ENCODE assay signal across 28 mouse cellular contexts in genomic region chr10:14625706-14626105, GRCm38 (mm10).
"Had no signal": no experiment of that assay in that cellular context is flagged by ENCODE, and none has a peak within 500 bp of the region (broad histone marks: within the 10 kb centered on the region; RNA-seq: fewer than 3 reads in every experiment).

No protein-coding gene starts in this region.

- DNase-seq: gastrocnemius, adult 2 months; gastrocnemius, postnatal 14 days; gastrocnemius, postnatal 36 days; heart, adult 11 months; heart, adult 2 months; heart, postnatal 14 days; heart, postnatal 36 days; kidney, adult 18-20 months; kidney, adult 8-10 months; kidney, postnatal 10 days; kidney, postnatal 25 days; kidney, postnatal 4 days; liver; liver, embryonic 13.5 days; liver, postnatal 0 days had no signal

- ATAC-seq: hindbrain, postnatal 0 days; intestine, embryonic 15.5 days; intestine, postnatal 0 days; liver, postnatal 0 days had no signal

- H3K9ac ChIP-seq: heart, embryonic 13.5 days; heart, embryonic 15.5 days; hindbrain, embryonic 13.5 days; hindbrain, embryonic 15.5 days; intestine, embryonic 15.5 days; limb, embryonic 13.5 days; liver, embryonic 13.5 days; liver, embryonic 15.5 days; liver, postnatal 0 days had no signal

- H3K27ac ChIP-seq: gastrocnemius, adult 2 months; heart, adult 2 months; heart, embryonic 13.5 days; heart, embryonic 15.5 days; hindbrain, embryonic 13.5 days; hindbrain, embryonic 15.5 days; hindbrain, postnatal 0 days; intestine, embryonic 15.5 days; layer of hippocampus, adult 2 months; left cerebral cortex, adult 2 months; limb, embryonic 13.5 days; liver, embryonic 13.5 days; liver, embryonic 15.5 days had no signal

- H3K4me1 ChIP-seq: heart, embryonic 13.5 days; heart, embryonic 15.5 days; hindbrain, embryonic 13.5 days; hindbrain, embryonic 15.5 days; intestine, embryonic 15.5 days; limb, embryonic 13.5 days; liver, embryonic 13.5 days; liver, embryonic 15.5 days had no signal

- H3K9me3 ChIP-seq: heart, embryonic 13.5 days; heart, embryonic 15.5 days; hindbrain, embryonic 13.5 days; hindbrain, embryonic 15.5 days; intestine, embryonic 15.5 days; limb, embryonic 13.5 days; liver, embryonic 13.5 days; liver, embryonic 15.5 days had no signal

- H3K27me3 ChIP-seq: heart, embryonic 13.5 days; heart, embryonic 15.5 days; hindbrain, embryonic 13.5 days; hindbrain, embryonic 15.5 days; intestine, embryonic 15.5 days; limb, embryonic 13.5 days; liver, embryonic 13.5 days; liver, embryonic 15.5 days had no signal

- H3K36me3 ChIP-seq: heart, embryonic 13.5 days; heart, embryonic 15.5 days; hindbrain, embryonic 13.5 days; hindbrain, embryonic 15.5 days; intestine, embryonic 15.5 days; limb, embryonic 13.5 days; liver, embryonic 13.5 days; liver, embryonic 15.5 days had no signal

- H3K4me3 ChIP-seq: gastrocnemius, adult 2 months; heart, adult 2 months; heart, embryonic 13.5 days; heart, embryonic 15.5 days; hindbrain, embryonic 13.5 days; hindbrain, embryonic 15.5 days; intestine, embryonic 15.5 days; layer of hippocampus, adult 2 months; left cerebral cortex, adult 2 months; limb, embryonic 13.5 days; liver, embryonic 13.5 days; liver, embryonic 15.5 days had no signal

- H3K4me2 ChIP-seq: heart, embryonic 11.5 days; heart, embryonic 13.5 days; heart, embryonic 15.5 days; hindbrain, embryonic 13.5 days; hindbrain, embryonic 15.5 days; intestine, embryonic 15.5 days; limb, embryonic 13.5 days; liver, embryonic 11.5 days; liver, embryonic 13.5 days; liver, embryonic 15.5 days had no signal
